Mouse (Mus musculus) ES-Bruce4 (cell line): ENCODE results near the gene Dlg1.

Experiments
- CTCF ChIP-seq: IDR thresholded peaks from one replicate; pipeline ENCODE4 v1.8.1; 2011; ENCODE audit warnings: low read depth, low read length
- EP300 ChIP-seq: IDR thresholded peaks from 2 replicates; pipeline ENCODE4 v1.6.1; 2011; ENCODE audit warnings: low read depth, low read length; ENCODE audit not compliant: insufficient read depth
- POLR2A ChIP-seq: IDR thresholded peaks from one replicate; pipeline ENCODE4 v1.8.1; 2011; ENCODE audit warnings: low read length; ENCODE audit not compliant: insufficient read depth

DNA sequence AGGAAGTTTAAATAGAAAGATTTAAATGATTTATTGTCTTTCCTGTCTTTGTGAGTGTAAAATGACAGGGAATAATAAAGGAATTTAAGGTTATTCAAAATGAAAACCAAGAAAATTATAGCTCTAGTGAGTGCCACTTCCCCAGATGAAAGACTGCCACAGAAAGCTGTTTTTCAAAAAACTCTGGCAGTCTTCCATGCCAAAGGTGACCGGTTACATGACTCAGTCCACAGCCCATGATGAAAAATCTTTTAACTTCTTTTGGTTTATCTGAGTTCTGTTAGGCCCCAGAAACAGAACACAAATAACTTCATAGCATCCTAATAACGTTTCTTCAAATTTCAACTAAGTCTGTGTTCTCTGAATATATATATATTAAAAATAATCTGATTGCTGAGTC, 7.7 kb upstream of the Dlg1 start:
- TF ChIP-seq CTCF, result no peak
- no peak for TF ChIP-seq POLR2A
- no peak for TF ChIP-seq EP300
